Mouse (Mus musculus) forebrain, embryonic 13.5 days (tissue): Measurements from ENCODE around the gene Dnah11. TPM values are rescaled to one million over a fixed set of nuclear protein-coding genes. Genes with fewer than 3 reads are reported as not detected.
A peak's percentile ranks its signal among the peaks of the same experiment; 100 is the strongest.

Experiments used
- ATAC-seq: fragments of 200-750 bp; cut with Nextera tagmentation; 2 replicates; pipeline ENCODE4 v1.8.0; 2017
- H3K27ac ChIP-seq: fragments of 300-500 bp; sonication (generic); 2 replicates; pipeline ENCODE4 v1.5.1; 2015; ENCODE audit warnings: inconsistent platforms, mild to moderate bottlenecking, moderate library complexity
- H3K27me3 ChIP-seq: fragments of 300-500 bp; sonication (generic); 2 replicates; pipeline ENCODE4 v1.6.1; 2015; ENCODE audit warnings: mild to moderate bottlenecking, inconsistent platforms
- H3K36me3 ChIP-seq: fragments of 300-500 bp; sonication (generic); 2 replicates; pipeline ENCODE4 v1.6.1; 2015; ENCODE audit warnings: mild to moderate bottlenecking, inconsistent platforms; ENCODE audit not compliant: poor library complexity, severe bottlenecking
- H3K4me1 ChIP-seq: fragments of 300-500 bp; sonication (generic); 2 replicates; pipeline ENCODE4 v1.6.1; 2015; ENCODE audit warnings: inconsistent platforms
- H3K4me2 ChIP-seq: fragments of 300-500 bp; sonication (generic); 2 replicates; pipeline ENCODE4 v1.6.1; 2015; ENCODE audit warnings: inconsistent platforms, mild to moderate bottlenecking, moderate library complexity
- H3K4me3 ChIP-seq: fragments of 300-500 bp; sonication (generic); 2 replicates; pipeline ENCODE4 v1.5.1; 2015; ENCODE audit warnings: mild to moderate bottlenecking, inconsistent platforms
- H3K9ac ChIP-seq: fragments of 300-500 bp; sonication (generic); 2 replicates; pipeline ENCODE4 v1.6.1; 2015; ENCODE audit warnings: mild to moderate bottlenecking, inconsistent platforms
- H3K9me3 ChIP-seq: fragments of 300-500 bp; sonication (generic); replicated peaks from 2 replicates; pipeline ENCODE4 v1.6.1; 2016; ENCODE audit warnings: inconsistent platforms
- WGBS: fragments of 180-500 bp; shearing (Covaris S2); methylation state at CpG from one replicate; pipeline ENCODE4 v1.1.7; 2015; 5-methylcytosine and 5-hydroxymethylcytosine counted together
- polyA plus RNA-seq: library from polyadenylated mRNA; unstranded; fragments of >200 nt; fragmentation: Nextera tagmentation; extraction: Ambion mirVana; gene quantifications from 2 replicates; pipeline ENCODE4 v1.2.1, GENCODE M21; 2015

Dnah11 gene
- polyA plus RNA-seq, 1 experiment from 2014 or later = 0.10 TPM

GRCm38 (mm10) chr12:118156986-118157385 lies 41.9 kb downstream of the Dnah11 start:
- no peak for ATAC-seq
- H3K4me1 ChIP-seq = 0 out of 2 replicates have a peak, but pooled peaks cover 4% of the 10 kb centered on the region
- H3K27me3 ChIP-seq = no peaks in the 10 kb centered on the region
- WGBS = 87% methylated on average over 5 of the region's 5 CpGs
- H3K27ac ChIP-seq = no peak overlapping the region
- H3K36me3 ChIP-seq = no peaks in the 10 kb centered on the region
- no peak overlapping the region for H3K9ac ChIP-seq
- no peaks in the 10 kb centered on the region for H3K9me3 ChIP-seq
- H3K4me3 ChIP-seq = no peak overlapping the region
- H3K4me2 ChIP-seq = no peak overlapping the region

GRCm38 (mm10) chr12:118147521-118148033 lies 51.3 kb downstream of the Dnah11 start:
- H3K27me3 ChIP-seq = no peaks in the 10 kb centered on the region
- H3K4me3 ChIP-seq = no peak overlapping the region
- no peak for ATAC-seq
- H3K9ac ChIP-seq = no peak overlapping the region
- H3K27ac ChIP-seq = no peak overlapping the region
- no peaks in the 10 kb centered on the region for H3K4me1 ChIP-seq
- WGBS = 92% methylated on average over 2 of the region's 2 CpGs
- H3K36me3 ChIP-seq = no peaks in the 10 kb centered on the region
- H3K9me3 ChIP-seq = no peaks in the 10 kb centered on the region
- H3K4me2 ChIP-seq = no peak overlapping the region

- H3K4me1 ChIP-seq = no peaks in the 10 kb centered on the region
- WGBS = 92% methylated on average over 4 of the region's 4 CpGs
- no peak overlapping the region for H3K4me3 ChIP-seq
- no peak overlapping the region for H3K27ac ChIP-seq
- ATAC-seq = no peak
- H3K9ac ChIP-seq = no peak overlapping the region
- no peaks in the 10 kb centered on the region for H3K27me3 ChIP-seq
- no peak overlapping the region for H3K4me2 ChIP-seq
- H3K9me3 ChIP-seq = no peaks in the 10 kb centered on the region
- no peaks in the 10 kb centered on the region for H3K36me3 ChIP-seq
Measured at GRCm38 (mm10) chr12:118128116-118128515, 70.7 kb downstream of the Dnah11 start.

- Histone ChIP-seq H3K27ac (no peak overlapping the region), H3K4me1 (no peaks in the 10 kb centered on the region), H3K27me3 (no peaks in the 10 kb centered on the region), H3K4me2 (no peak overlapping the region), H3K9me3 (no peaks in the 10 kb centered on the region), H3K36me3 (no peaks in the 10 kb centered on the region), H3K9ac (no peak overlapping the region), H3K4me3 (no peak overlapping the region)
- 95% methylated on average over 3 of the region's 3 CpGs for WGBS
- ATAC-seq = no peak
Measured at GRCm38 (mm10) chr12:118119668-118120067, 79.2 kb downstream of the Dnah11 start.

GRCm38 (mm10) chr12:118112599-118112998 lies 86.2 kb downstream of the Dnah11 start:
- Histone ChIP-seq H3K4me1 (no peaks in the 10 kb centered on the region), H3K27me3 (no peaks in the 10 kb centered on the region), H3K9me3 (no peaks in the 10 kb centered on the region), H3K36me3 (no peaks in the 10 kb centered on the region), H3K4me2 (no peak overlapping the region), H3K4me3 (no peak overlapping the region), H3K27ac (no peak overlapping the region), H3K9ac (no peak overlapping the region)
- no peak for ATAC-seq
- WGBS = 83% methylated on average over 8 of the region's 8 CpGs

GRCm38 (mm10) chr12:118111896-118112295 lies 86.9 kb downstream of the Dnah11 start:
- Histone ChIP-seq H3K27me3 (no peaks in the 10 kb centered on the region), H3K9ac (no peak overlapping the region), H3K36me3 (no peaks in the 10 kb centered on the region), H3K4me1 (no peaks in the 10 kb centered on the region), H3K4me2 (no peak overlapping the region), H3K9me3 (no peaks in the 10 kb centered on the region), H3K4me3 (no peak overlapping the region), H3K27ac (no peak overlapping the region)
- ATAC-seq = no peak
- 87% methylated on average over 3 of the region's 3 CpGs for WGBS

- Histone ChIP-seq H3K4me2 (no peak overlapping the region), H3K27ac (no peak overlapping the region), H3K9ac (no peak overlapping the region), H3K4me3 (no peak overlapping the region), H3K36me3 (no peaks in the 10 kb centered on the region), H3K9me3 (no peaks in the 10 kb centered on the region), H3K4me1 (0 out of 2 replicates have a peak, but pooled peaks cover 8% of the 10 kb centered on the region), H3K27me3 (no peaks in the 10 kb centered on the region)
- 21% methylated on average over 1 of the region's 1 CpGs for WGBS
- ATAC-seq = no peak
Measured at GRCm38 (mm10) chr12:118107719-118108118, 91.1 kb downstream of the Dnah11 start.

- ATAC-seq = peak; percentile 53; the same call in 1 of the 2 replicates
- 77% methylated on average over 4 of the region's 4 CpGs for WGBS
Measured at GRCm38 (mm10) chr12:118104520-118104919, 94.3 kb downstream of the Dnah11 start.

GRCm38 (mm10) chr12:118099694-118100093 lies 99.1 kb downstream of the Dnah11 start:
- H3K4me1 ChIP-seq = 0 out of 2 replicates have a peak, but pooled peaks cover 6% of the 10 kb centered on the region
- no peak overlapping the region for H3K4me2 ChIP-seq
- H3K9ac ChIP-seq = no peak overlapping the region
- H3K9me3 ChIP-seq = no peaks in the 10 kb centered on the region
- H3K27me3 ChIP-seq = no peaks in the 10 kb centered on the region
- no peaks in the 10 kb centered on the region for H3K36me3 ChIP-seq
- ATAC-seq = no peak
- H3K4me3 ChIP-seq = no peak overlapping the region
- 78% methylated on average over 5 of the region's 5 CpGs for WGBS
- no peak overlapping the region for H3K27ac ChIP-seq

More at GRCm38 (mm10) chr12:118104520-118104919, 94.3 kb downstream of the Dnah11 start:
- Histone ChIP-seq H3K36me3 (no peaks in the 10 kb centered on the region), H3K9me3 (no peaks in the 10 kb centered on the region), H3K27ac (no peak overlapping the region), H3K4me1 (0 out of 2 replicates have a peak, but pooled peaks cover 8% of the 10 kb centered on the region), H3K27me3 (no peaks in the 10 kb centered on the region), H3K4me3 (no peak overlapping the region), H3K4me2 (no peak overlapping the region), H3K9ac (no peak overlapping the region)

GRCm38 (mm10) chr12:118098257-118098656 lies 100.6 kb downstream of the Dnah11 start:
- no peak overlapping the region for H3K9ac ChIP-seq
- ATAC-seq = peak; percentile 65; the same call in 1 of the 2 replicates
- no peaks in the 10 kb centered on the region for H3K4me1 ChIP-seq
- 83% methylated on average over 3 of the region's 3 CpGs for WGBS
- H3K27ac ChIP-seq = no peak overlapping the region
- H3K27me3 ChIP-seq = no peaks in the 10 kb centered on the region
- no peaks in the 10 kb centered on the region for H3K9me3 ChIP-seq
- no peaks in the 10 kb centered on the region for H3K36me3 ChIP-seq
- H3K4me2 ChIP-seq = no peak overlapping the region
- H3K4me3 ChIP-seq = no peak overlapping the region

- 86% methylated on average over 4 of the region's 4 CpGs for WGBS
- no peak for ATAC-seq
Measured at GRCm38 (mm10) chr12:118094946-118095345, 103.9 kb downstream of the Dnah11 start.

GRCm38 (mm10) chr12:118085291-118085690 lies 113.6 kb downstream of the Dnah11 start:
- 77% methylated on average over 1 of the region's 1 CpGs for WGBS

More at GRCm38 (mm10) chr12:118094946-118095345, 103.9 kb downstream of the Dnah11 start:
- no peaks in the 10 kb centered on the region for H3K4me1 ChIP-seq
- no peaks in the 10 kb centered on the region for H3K27me3 ChIP-seq
- no peaks in the 10 kb centered on the region for H3K36me3 ChIP-seq
- no peak overlapping the region for H3K4me2 ChIP-seq
- no peak overlapping the region for H3K4me3 ChIP-seq
- no peak overlapping the region for H3K9ac ChIP-seq
- no peak overlapping the region for H3K27ac ChIP-seq
- no peaks in the 10 kb centered on the region for H3K9me3 ChIP-seq

GRCm38 (mm10) chr12:118084806-118085205 lies 114.0 kb downstream of the Dnah11 start:
- ATAC-seq = no peak
- H3K36me3 ChIP-seq = no peaks in the 10 kb centered on the region
- H3K9me3 ChIP-seq = no peaks in the 10 kb centered on the region
- H3K4me1 ChIP-seq = no peaks in the 10 kb centered on the region
- H3K4me2 ChIP-seq = no peak overlapping the region
- 93% methylated on average over 3 of the region's 3 CpGs for WGBS
- H3K27ac ChIP-seq = no peak overlapping the region
- H3K27me3 ChIP-seq = no peaks in the 10 kb centered on the region
- no peak overlapping the region for H3K4me3 ChIP-seq
- H3K9ac ChIP-seq = no peak overlapping the region

More at GRCm38 (mm10) chr12:118085291-118085690, 113.6 kb downstream of the Dnah11 start:
- Histone ChIP-seq H3K27ac (no peak overlapping the region), H3K4me3 (no peak overlapping the region), H3K27me3 (no peaks in the 10 kb centered on the region), H3K4me1 (no peaks in the 10 kb centered on the region), H3K36me3 (no peaks in the 10 kb centered on the region), H3K9ac (no peak overlapping the region), H3K9me3 (no peaks in the 10 kb centered on the region), H3K4me2 (no peak overlapping the region)
- no peak for ATAC-seq
